Mouse (Mus musculus) forebrain, embryonic 10.5 days (tissue): Measurements from ENCODE around the gene Prex1. TPM values are rescaled to one million over a fixed set of nuclear protein-coding genes. Genes with fewer than 3 reads are reported as not detected.

Experiments
- DNase-seq: peaks from one replicate; pipeline ENCODE4 v3.0.0-alpha.2; 2017; ENCODE audit warnings: low spot score; ENCODE audit errors: extremely low spot score
- H3K27ac ChIP-seq: fragments of 300-500 bp; sonication (generic); 2 replicates; pipeline ENCODE4 v1.5.1; 2016; ENCODE audit warnings: mild to moderate bottlenecking
- H3K27me3 ChIP-seq: fragments of 300-500 bp; sonication (generic); 2 replicates; pipeline ENCODE4 v1.6.1; 2016; ENCODE audit warnings: mild to moderate bottlenecking; ENCODE audit not compliant: poor library complexity, severe bottlenecking
- H3K36me3 ChIP-seq: fragments of 300-500 bp; sonication (generic); replicated peaks from 2 replicates; pipeline ENCODE4 v1.6.1; 2016; ENCODE audit warnings: mild to moderate bottlenecking, moderate library complexity
- H3K4me1 ChIP-seq: fragments of 300-500 bp; sonication (generic); 2 replicates; pipeline ENCODE4 v1.6.1; 2016
- H3K4me3 ChIP-seq: fragments of 300-500 bp; sonication (generic); 2 replicates; pipeline ENCODE4 v1.5.1; 2016; ENCODE audit warnings: mild to moderate bottlenecking, moderate library complexity
- H3K9me3 ChIP-seq: fragments of 300-500 bp; sonication (generic); 2 replicates; pipeline ENCODE4 v1.6.1; 2016; ENCODE audit warnings: mild to moderate bottlenecking, moderate library complexity
- WGBS: fragments of 180-500 bp; shearing (Covaris S2); methylation state at CpG from one replicate; pipeline ENCODE4 v1.1.7; 2016; 5-methylcytosine and 5-hydroxymethylcytosine counted together
- polyA plus RNA-seq: library from polyadenylated mRNA; unstranded; fragments of >200 nt; fragmentation: Nextera tagmentation; extraction: Ambion mirVana; gene quantifications from 2 replicates; pipeline ENCODE4 v1.2.1, GENCODE M21; 2016

The Prex1 gene
- polyA plus RNA-seq, 1 experiment from 2014 or later, result 24.3 TPM

- H3K27me3 ChIP-seq, result no peaks in the 10 kb centered on the region
- no peak for DNase-seq
- WGBS, result 92% methylated on average over 5 of the region's 5 CpGs
- peaks cover 29% of the 10 kb centered on the region for H3K4me1 ChIP-seq
- no peak overlapping the region for H3K4me3 ChIP-seq
- H3K27ac ChIP-seq, result peak overlapping the region; percentile 12; the same call in 1 of the 2 replicates
- peaks cover 60% of the 10 kb centered on the region for H3K36me3 ChIP-seq
- H3K9me3 ChIP-seq, result no peaks in the 10 kb centered on the region
Observed at GRCm38 (mm10) chr2:166619270-166619669, 94.4 kb downstream of the Prex1 start.

GRCm38 (mm10) chr2:166617706-166618105, 95.9 kb downstream of the Prex1 start:
- H3K27ac ChIP-seq, result no peak overlapping the region
- no peaks in the 10 kb centered on the region for H3K27me3 ChIP-seq
- DNase-seq, result no peak
- WGBS, result 92% methylated on average over 5 of the region's 5 CpGs
- H3K4me1 ChIP-seq, result peaks cover 16% of the 10 kb centered on the region
- H3K36me3 ChIP-seq, result peaks cover 70% of the 10 kb centered on the region
- H3K9me3 ChIP-seq, result no peaks in the 10 kb centered on the region
- no peak overlapping the region for H3K4me3 ChIP-seq

GRCm38 (mm10) chr2:166615338-166616075, 98.1 kb downstream of the Prex1 start:
- no peak for DNase-seq
- Histone ChIP-seq H3K4me3 (no peak overlapping the region), H3K27ac (0 out of 2 replicates have a peak overlapping the region, but pooled peaks have one; percentile 6), H3K27me3 (no peaks in the 10 kb centered on the region), H3K4me1 (peaks cover 9% of the 10 kb centered on the region; the same call in 1 of the 2 replicates), H3K36me3 (peaks cover 78% of the 10 kb centered on the region), H3K9me3 (no peaks in the 10 kb centered on the region)
- 90% methylated on average over 2 of the region's 2 CpGs for WGBS

- H3K9me3 ChIP-seq, result no peaks in the 10 kb centered on the region
- no peak overlapping the region for H3K4me3 ChIP-seq
- no peak overlapping the region for H3K27ac ChIP-seq
- DNase-seq, result no peak
- WGBS, result 89% methylated on average over 5 of the region's 5 CpGs
- H3K4me1 ChIP-seq, result peaks cover 46% of the 10 kb centered on the region
- H3K36me3 ChIP-seq, result peaks cover 43% of the 10 kb centered on the region
- H3K27me3 ChIP-seq, result no peaks in the 10 kb centered on the region
Observed at GRCm38 (mm10) chr2:166610271-166610670, 103.4 kb downstream of the Prex1 start.

GRCm38 (mm10) chr2:166608509-166608908, 105.1 kb downstream of the Prex1 start:
- no peak for DNase-seq
- H3K27ac ChIP-seq, result peak overlapping the region; percentile 54
- 17% methylated on average over 8 of the region's 8 CpGs for WGBS
- peaks cover 38% of the 10 kb centered on the region for H3K36me3 ChIP-seq
- no peaks in the 10 kb centered on the region for H3K27me3 ChIP-seq
- H3K4me3 ChIP-seq, result no peak overlapping the region
- peaks cover 52% of the 10 kb centered on the region for H3K4me1 ChIP-seq
- H3K9me3 ChIP-seq, result no peaks in the 10 kb centered on the region

DNA sequence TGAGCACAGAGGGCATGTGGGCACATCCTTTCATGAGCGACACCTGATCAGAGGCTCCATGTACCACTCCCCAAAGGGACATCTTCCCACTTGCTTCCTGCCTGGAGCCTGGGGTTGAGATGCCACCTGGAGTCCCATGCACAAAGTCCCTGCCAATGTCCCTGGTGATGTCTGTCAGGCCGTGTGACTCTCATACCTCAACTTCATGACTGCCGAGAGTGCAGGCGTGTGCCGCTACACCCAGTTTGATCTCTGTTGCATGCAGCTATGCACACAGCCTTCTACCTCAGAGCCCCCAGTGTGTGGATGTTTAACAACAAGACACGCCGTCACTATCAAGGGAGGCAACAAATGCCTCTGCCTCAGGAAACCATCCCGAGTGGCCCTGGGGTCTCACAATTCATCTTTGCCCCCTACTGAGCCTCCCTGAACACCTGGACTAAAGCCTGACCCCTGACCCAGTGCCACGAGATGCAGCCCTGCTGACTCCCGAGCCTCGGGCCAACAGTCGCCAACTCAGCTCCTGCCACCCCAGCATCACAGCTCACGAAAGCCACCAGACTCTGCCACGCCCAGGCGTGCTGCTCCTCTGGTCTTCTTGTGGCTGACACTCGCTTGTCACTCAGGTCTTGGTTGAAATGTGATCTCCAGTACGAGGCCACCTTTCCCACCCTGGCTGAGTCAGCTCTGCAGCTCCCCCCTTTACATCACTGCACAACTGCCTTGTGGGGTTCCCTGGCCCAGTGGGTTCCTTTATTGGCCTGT, 107.0 kb downstream of the Prex1 start:
- Histone ChIP-seq H3K36me3 (peaks cover 41% of the 10 kb centered on the region), H3K27me3 (no peaks in the 10 kb centered on the region), H3K4me3 (no peak overlapping the region), H3K27ac (peak overlapping the region; percentile 53), H3K4me1 (peaks cover 52% of the 10 kb centered on the region), H3K9me3 (no peaks in the 10 kb centered on the region)
- no peak for DNase-seq
- WGBS, result 80% methylated on average over 17 of the region's 17 CpGs

- Histone ChIP-seq H3K36me3 (peaks cover 41% of the 10 kb centered on the region), H3K27ac (peak overlapping the region; percentile 53; the same call in 1 of the 2 replicates)
Observed at GRCm38 (mm10) chr2:166606053-166606452, 107.6 kb downstream of the Prex1 start.

GRCm38 (mm10) chr2:166605164-166605831, 108.3 kb downstream of the Prex1 start:
- 0 out of 2 replicates have a peak overlapping the region, but pooled peaks have one; percentile 53 for H3K27ac ChIP-seq
- DNase-seq, result no peak
- H3K4me3 ChIP-seq, result no peak overlapping the region
- H3K9me3 ChIP-seq, result no peaks in the 10 kb centered on the region
- no peaks in the 10 kb centered on the region for H3K27me3 ChIP-seq
- 72% methylated on average over 12 of the region's 12 CpGs for WGBS
- peaks cover 52% of the 10 kb centered on the region for H3K4me1 ChIP-seq
- H3K36me3 ChIP-seq, result peaks cover 45% of the 10 kb centered on the region

More at GRCm38 (mm10) chr2:166606053-166606452, 107.6 kb downstream of the Prex1 start:
- no peaks in the 10 kb centered on the region for H3K27me3 ChIP-seq
- WGBS, result 59% methylated on average over 6 of the region's 6 CpGs
- DNase-seq, result no peak
- no peaks in the 10 kb centered on the region for H3K9me3 ChIP-seq
- H3K4me3 ChIP-seq, result no peak overlapping the region
- peaks cover 52% of the 10 kb centered on the region for H3K4me1 ChIP-seq

GRCm38 (mm10) chr2:166602948-166603347, 110.7 kb downstream of the Prex1 start:
- WGBS, result 95% methylated on average over 3 of the region's 3 CpGs
- no peak overlapping the region for H3K27ac ChIP-seq
- no peaks in the 10 kb centered on the region for H3K9me3 ChIP-seq
- peaks cover 50% of the 10 kb centered on the region for H3K36me3 ChIP-seq
- H3K4me3 ChIP-seq, result no peak overlapping the region
- no peak for DNase-seq
- peaks cover 32% of the 10 kb centered on the region for H3K4me1 ChIP-seq
- H3K27me3 ChIP-seq, result no peaks in the 10 kb centered on the region

GRCm38 (mm10) chr2:166601420-166601819, 112.2 kb downstream of the Prex1 start:
- H3K36me3 ChIP-seq, result peaks cover 47% of the 10 kb centered on the region
- peaks cover 17% of the 10 kb centered on the region for H3K4me1 ChIP-seq
- no peak overlapping the region for H3K27ac ChIP-seq
- H3K27me3 ChIP-seq, result no peaks in the 10 kb centered on the region
- no peaks in the 10 kb centered on the region for H3K9me3 ChIP-seq
- 94% methylated on average over 18 of the region's 18 CpGs for WGBS
- DNase-seq, result no peak
- H3K4me3 ChIP-seq, result no peak overlapping the region

GRCm38 (mm10) chr2:166598453-166599155, 115.0 kb downstream of the Prex1 start:
- Histone ChIP-seq H3K9me3 (no peaks in the 10 kb centered on the region), H3K4me1 (peaks cover 7% of the 10 kb centered on the region; the same call in 1 of the 2 replicates), H3K36me3 (peaks cover 48% of the 10 kb centered on the region), H3K4me3 (no peak overlapping the region), H3K27ac (no peak overlapping the region), H3K27me3 (no peaks in the 10 kb centered on the region)
- 86% methylated on average over 12 of the region's 12 CpGs for WGBS
- no peak for DNase-seq

- H3K9me3 ChIP-seq, result no peaks in the 10 kb centered on the region
- H3K36me3 ChIP-seq, result peaks cover 48% of the 10 kb centered on the region
- H3K4me1 ChIP-seq, result peaks cover 9% of the 10 kb centered on the region
- H3K27ac ChIP-seq, result 0 out of 2 replicates have a peak overlapping the region, but pooled peaks have one; percentile 21
- no peak overlapping the region for H3K4me3 ChIP-seq
- 85% methylated on average over 6 of the region's 6 CpGs for WGBS
- no peaks in the 10 kb centered on the region for H3K27me3 ChIP-seq
- no peak for DNase-seq
Observed at GRCm38 (mm10) chr2:166597763-166598162, 115.9 kb downstream of the Prex1 start.
